Mouse (Mus musculus) cerebellum, postnatal 4 days (tissue): ENCODE measurements around the gene Actl7b.

Source experiments
- DNase-seq, 2 experiments: peaks; one replicate each; pipeline ENCODE4 v3.0.0; 2022; ENCODE audit warnings: low spot score in 2 of 2, mixed read lengths in 1 of 2

Gene Actl7b

DNA sequence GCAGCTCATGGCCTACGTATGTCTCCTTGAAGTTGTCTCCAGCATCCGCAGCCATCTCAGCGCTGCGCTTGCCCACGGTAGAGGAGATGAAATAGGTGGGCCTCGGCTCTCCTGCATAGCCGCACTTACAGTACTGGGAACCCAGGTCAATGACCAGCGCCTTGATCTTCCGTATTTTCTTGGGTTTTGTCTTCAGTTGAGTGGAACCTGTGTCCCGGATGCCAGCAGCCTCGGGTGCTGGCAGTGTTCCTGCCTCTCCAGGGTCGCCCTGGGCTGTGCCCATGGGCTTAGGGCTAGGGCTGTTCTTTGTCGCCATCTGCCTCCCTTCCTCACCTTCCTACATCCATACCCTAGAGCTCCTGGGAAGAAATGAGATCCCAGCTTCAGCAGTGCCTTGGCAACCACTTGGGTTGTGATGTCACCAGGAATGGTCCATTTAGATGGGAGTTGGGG, at the start of gene Actl7b:
TSS of gene Actl7b (minus strand) at position 403 of the 453 bp plus-strand sequence.
- no peak for DNase-seq

DNA sequence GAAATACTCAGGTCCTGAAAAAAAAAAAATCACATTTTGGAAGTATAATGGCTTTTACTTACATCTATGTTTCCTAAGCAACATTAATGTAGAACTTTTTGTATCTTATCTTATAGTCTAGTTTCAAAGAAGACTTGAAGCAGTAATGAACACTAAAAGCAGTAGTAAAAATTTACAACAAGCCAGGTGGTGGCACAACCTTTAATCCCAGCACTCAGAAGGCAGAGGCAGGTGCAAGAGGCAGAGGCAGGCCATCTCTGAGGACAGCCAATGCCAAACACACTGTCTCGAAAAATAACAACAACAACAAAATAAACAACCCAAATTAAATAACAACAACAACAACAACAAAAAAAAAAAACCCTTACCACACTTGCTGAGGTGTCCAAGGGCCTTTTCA, 29.8 kb upstream of the Actl7b start:
- no peak for DNase-seq

DNA sequence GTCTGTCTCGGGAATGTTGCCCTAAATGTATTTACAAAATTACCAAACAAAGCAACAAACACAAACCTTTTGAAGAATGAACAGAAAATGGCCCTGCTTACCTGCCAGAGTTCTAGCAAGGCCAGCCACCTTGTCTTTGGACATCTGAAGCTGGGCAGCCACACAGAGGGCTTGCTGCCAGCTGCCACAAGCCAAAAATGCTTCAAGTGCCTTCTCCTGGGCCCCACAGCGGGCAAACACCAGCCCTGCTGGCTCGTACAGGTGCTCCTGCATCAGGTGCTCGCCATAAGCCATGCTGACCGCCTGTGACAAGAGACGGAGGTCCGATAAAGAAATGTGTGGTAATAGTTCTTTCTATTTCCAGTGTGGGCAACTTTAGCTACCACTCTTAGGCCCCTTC, 27.7 kb upstream of the Actl7b start:
- DNase-seq: no peak

DNA sequence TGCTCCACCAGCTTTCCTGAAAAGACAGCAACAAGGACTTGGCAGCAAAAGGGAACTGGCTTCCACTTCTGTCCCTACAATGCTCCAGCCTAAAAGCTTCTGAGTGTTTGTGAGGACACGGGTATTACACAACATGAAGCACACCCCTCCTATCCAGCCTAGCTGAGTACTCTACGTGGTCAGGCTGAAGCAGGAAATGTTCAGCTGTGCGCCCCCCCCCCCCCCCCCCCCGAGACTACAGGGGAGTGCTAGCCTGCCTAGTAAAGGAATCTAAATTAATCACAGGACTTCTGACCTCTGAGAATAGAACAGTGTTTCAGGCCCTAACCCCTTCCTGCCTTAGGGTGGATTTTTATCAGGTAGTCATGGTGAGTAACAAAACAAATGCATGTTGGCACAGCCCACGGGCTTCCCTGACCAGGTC, 26.6 kb upstream of the Actl7b start:
- no peak for DNase-seq

DNA sequence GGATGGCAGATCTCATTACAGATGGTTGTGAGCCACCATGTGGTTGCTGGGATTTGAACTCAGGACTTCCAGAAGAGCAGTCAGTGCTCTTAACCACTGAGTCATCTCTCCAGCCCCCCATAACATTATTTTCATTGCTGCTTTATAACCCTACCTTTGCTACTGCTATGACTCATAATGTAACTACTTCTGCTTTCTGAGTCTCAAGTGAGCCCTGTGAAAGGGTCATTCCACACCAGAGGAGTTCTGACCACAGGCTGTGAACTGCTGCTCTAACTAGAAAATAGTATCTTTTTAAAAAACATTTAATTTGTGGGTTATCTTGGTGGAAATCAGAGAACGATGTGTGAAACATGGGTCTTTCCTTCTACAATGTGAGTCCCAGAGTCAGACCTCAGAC, 16.4 kb upstream of the Actl7b start:
- no peak for DNase-seq

DNA sequence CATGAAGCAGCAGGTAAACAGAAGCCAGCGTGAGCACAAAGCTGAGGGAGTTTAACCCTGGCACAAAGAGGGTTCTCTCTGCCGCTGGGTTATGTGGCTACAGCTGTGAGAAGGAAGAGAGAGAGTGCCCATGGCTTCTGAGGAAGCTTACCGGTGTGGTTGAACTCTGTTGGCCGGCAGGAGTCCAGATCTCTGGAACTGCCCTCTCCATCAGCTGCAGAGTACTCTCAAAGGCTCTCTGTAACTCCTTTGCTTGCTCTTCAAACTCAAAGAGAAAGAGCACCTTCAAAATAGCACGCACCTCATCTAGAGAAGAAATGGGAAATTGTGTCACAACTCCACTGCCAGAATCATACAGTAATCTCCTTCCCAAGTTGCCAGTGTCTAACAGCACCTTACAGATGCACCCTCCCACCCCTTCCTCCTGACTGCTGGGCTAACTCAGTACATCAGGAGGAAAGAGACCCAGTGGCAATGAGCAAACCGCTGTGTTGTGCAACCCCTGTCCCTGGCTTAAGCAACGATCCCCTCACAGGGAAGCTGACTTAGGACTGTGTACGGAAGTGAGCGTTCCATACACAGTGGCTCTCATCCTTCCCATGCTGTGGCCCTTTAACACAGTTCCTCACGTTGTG, 15.8 kb upstream of the Actl7b start:
- no peak for DNase-seq

DNA sequence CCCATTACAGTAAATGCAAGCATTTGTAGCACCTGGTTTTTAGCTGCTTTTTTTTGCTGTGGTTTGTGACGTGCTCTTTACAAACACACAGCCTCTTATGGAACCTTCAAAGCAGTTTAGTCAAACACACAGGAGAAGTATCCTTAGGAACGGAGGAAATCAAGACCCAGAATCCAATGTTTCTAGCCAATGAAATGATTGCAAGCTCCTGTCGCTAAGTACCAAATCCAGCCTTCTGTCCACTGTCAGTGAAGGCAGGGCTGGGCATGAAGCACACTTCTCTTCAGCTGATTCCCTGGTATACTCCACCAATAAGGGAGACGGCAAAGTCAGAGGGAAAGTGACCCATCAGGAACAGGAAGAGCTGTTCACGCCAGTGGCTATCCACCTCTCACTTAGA, 14.8 kb upstream of the Actl7b start:
- no peak for DNase-seq

DNA sequence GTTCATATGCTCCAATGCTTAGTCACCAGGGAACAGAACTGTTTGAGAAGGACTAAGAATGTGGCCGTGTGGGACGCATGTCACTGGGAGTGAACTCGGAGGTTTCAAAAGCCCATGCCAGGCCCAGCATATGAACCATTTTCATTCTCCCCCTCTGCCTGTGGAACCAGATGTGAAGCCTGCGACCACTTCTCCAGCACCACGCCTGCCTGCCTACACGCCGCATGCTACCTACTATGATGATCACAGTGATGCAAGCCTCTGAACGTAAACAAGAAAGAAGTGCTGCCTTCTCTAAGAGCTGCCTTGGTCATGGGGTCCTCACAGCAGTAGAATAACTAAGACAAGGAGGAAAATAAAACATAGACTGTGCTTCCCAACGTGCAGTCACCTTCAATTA, 6.2 kb upstream of the Actl7b start:
- no peak for DNase-seq

DNA sequence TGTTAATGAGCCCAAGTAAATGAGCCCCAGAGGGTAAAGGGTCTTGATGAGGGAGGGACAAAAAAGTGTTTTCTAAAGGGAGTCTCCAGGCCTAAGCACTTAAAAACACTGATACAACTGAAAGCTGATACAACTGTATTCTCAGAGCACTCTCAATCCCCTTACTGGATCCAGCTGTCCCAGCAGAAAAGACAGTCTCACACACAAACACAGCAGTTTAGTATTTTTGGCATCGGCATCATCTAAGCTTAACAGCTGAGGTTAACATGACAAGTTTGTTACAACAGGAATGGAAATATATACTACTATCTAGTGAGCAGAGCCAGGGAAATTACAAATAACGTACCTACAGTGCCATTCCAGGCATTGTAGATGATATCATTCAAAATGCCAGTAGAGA, 5.1 kb upstream of the Actl7b start:
- DNase-seq: no peak

DNA sequence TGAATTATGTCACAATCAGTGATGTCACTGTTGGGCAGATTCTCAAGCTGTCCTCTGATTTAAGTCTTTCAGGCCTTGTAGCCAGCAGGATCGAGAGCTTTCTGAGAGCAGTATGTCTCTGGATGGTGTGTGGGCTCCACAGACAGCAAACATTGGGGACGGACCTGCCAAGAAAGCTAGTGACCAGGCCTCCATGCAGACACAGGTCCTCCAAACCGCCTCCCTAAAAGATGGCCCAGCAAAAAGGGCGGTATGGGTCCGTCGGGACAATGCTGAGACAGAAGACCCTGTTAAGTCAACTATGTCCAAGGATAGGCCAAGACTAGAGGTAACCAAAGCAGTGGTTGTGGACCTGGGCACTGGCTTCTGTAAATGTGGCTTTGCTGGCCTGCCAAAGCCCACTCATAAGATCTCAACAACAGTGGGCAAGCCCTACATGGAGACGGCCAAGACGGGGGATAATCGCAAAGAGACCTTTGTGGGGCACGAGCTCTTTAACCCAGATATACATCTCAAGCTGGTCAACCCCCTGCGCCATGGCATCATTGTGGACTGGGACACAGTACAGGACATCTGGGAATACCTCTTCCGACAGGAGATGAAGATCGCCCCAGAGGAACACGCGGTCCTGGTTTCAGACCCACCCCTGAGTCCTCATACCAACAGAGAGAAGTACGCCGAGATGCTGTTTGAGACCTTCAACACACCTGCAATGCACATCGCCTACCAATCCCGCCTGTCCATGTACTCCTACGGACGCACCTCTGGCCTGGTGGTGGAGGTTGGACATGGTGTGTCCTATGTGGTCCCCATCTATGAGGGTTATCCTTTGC, 2.3 kb upstream of the Actl7b start, which contains the start of gene Actl7a:
TSS of gene Actl7a (plus strand) at position 51 of the 833 bp plus-strand sequence.
- DNase-seq: no peak

DNA sequence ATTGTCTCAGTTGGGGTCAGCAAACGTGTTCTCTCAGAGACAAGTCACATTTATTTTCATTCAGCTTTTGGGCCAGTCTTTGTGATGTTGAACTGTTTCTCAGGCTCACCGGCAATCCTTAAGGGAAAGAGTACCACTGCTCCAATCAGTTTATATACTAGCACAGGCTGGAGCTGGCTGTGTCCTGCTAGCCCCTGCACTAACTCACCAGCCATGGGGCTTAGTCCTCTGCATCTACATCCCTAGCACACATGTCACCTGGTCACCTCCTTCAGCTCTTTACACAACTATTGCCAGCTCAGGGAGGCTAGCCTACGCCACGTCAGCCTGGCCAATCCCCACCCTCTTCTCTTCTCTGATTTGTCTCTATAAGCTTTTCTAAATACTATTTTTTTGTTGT, 1.5 kb upstream of the Actl7b start:
- no peak for DNase-seq

DNA sequence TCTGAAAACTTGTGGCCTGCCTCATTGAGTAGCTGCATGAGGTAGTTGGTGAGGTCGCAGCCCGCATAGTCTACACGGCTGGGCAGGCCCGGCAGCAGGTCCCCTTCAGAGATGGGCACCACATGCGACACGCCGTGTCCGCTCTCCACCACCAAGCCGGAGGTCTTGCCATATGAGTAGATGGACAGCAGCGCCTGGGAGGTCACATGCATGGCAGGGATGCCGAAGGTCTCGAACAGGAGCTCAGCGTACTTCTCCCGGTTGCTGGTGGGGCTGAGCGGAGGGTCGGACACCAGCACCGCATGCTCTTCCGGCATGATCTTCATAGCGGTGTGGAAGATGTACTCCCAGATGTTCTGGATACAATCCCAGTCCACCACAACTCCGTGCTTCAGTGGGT, 632 bp downstream of the Actl7b start:
- DNase-seq: no peak

DNA sequence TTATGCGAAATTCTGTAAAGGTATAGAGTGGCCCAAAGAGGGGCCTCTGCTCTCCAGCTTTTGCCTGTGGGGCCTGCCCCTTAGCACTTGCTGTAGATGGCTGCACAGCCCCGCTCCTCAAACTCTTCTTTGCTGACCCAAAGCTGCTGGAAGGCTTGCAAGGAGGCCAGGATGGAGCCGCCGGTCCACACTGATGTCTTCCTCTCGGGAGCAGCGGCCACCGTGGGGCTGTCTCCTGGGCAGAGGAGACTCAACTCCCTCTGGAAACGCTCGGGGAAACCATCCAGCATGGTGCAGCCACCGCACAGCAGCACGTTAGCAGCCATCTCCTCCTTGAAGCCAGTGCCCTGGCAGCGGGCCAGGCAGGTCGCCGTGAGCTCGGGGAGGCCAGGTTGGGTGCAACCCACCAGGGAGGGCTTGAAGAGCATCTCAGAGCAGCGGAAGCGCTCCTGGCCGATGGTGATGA, 1.2 kb downstream of the Actl7b start, which contains the start of gene Gm26657:
TSS of gene Gm26657 (plus strand) at position 51 of the 466 bp plus-strand sequence.
- DNase-seq: no peak

DNA sequence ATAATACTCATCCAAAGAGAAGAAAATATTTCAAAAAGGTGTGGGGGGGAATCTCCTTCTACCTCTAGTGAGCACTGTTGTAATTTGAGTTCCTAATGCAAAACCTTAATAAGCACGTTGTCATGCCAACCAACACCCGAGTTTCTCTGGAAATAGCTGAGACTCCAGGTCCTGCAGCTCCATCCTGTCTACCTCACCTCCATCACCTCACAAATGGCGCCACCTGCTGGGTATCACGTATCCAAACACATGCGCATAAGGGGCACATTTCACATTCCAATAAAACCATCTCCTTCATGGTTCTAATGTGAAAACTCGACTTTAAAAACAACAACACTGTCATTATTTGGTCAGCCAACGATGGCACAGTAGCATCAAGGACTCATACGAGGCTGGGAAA, 15.4 kb downstream of the Actl7b start:
- DNase-seq: no peak

DNA sequence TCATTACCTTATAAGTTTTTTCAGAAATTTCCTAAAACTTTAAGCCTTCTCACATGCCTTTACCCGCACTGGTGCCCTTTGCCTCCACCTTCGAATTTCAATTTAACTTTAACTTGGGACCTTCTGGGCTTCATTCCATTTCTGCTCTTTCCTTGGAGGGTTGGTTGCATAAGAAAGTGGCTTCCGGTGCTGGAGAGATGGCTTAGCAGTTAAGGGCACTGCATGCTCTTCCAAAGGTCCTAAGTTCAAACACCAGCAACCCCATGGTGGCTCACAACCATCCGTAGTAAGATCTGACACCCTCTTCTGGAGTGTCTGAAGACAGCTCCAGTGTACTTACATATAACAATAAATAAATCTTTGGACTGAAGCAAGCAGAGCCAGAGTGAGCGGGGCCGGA, 18.0 kb downstream of the Actl7b start:
- no peak for DNase-seq

DNA sequence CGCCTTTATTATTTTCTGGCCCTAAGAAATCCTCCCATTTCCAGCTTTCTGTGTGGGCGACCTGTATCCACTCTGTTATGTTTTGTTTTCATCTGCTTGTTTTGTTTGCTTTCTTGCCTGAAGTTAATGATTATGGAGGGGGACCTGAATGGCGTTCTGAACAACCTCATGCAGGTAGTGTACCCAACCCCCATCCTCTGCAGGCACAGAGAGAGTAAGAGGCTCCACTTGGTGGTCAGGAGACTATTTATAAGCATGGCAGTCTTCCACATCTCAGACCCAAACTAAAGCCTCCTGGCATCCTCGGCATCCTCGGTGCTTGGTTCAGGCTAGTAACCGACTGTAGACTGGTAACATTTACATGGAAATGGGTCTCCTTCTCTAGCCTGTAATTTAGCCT, 18.9 kb downstream of the Actl7b start:
- no peak for DNase-seq

DNA sequence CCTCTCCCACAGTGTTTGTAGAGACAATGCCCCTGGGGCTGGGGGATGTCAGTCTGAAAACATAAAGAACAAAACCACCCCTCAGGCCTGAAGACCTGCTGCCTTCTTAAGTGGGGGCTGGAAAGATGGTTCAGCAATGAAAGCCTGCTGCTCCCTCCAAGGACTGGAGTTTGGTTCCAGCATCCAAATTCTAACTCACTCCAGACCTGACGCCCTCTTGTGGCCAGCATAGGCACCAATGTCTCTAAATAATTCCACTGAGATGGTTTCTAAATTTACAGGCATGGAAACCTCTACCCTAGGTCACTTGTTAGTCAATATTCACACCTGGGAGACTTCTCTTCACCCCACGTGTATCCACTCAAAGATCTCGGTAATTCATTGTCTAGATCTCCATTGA, 19.8 kb downstream of the Actl7b start:
- peak in 1 of 2 experiments; percentile 42 for DNase-seq

DNA sequence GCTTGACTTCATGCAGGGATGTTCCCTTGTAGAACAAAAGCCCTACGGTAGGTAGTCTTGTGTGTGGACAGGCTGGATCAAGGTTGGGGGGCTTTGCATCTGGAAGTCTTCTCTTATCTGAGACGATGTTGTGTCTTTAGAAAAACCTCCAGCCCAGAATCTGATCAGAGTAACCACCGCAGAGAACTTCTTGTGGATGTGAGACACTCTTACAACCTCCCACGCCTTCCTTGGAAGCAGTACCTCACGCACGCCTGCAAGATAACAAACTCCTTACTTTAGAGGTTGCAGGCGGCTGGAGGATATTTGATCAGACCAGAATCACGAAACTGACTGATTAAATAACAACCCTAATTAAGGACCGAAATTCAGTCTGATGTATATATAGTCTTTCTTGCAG, 20.8 kb downstream of the Actl7b start:
- no peak for DNase-seq

DNA sequence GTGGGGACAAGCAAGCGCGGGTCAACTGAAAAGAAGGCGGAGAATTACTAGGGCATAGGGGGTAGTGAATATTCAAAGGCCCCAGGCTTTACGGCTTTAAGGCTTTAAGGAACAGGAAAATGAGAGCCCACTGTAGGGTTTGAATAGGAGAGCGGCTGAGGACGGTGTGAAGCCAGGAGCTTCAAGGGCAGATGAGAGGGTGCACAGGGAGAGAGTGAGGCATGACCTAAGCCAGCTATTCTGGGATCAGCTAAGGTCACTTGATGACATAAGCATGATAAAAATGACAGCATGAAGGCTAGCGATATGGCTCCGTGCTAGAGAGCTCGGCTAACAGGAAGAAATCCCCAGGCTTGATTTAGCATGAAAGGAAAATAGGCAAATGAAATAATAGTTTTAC, 21.8 kb downstream of the Actl7b start:
- DNase-seq: no peak

DNA sequence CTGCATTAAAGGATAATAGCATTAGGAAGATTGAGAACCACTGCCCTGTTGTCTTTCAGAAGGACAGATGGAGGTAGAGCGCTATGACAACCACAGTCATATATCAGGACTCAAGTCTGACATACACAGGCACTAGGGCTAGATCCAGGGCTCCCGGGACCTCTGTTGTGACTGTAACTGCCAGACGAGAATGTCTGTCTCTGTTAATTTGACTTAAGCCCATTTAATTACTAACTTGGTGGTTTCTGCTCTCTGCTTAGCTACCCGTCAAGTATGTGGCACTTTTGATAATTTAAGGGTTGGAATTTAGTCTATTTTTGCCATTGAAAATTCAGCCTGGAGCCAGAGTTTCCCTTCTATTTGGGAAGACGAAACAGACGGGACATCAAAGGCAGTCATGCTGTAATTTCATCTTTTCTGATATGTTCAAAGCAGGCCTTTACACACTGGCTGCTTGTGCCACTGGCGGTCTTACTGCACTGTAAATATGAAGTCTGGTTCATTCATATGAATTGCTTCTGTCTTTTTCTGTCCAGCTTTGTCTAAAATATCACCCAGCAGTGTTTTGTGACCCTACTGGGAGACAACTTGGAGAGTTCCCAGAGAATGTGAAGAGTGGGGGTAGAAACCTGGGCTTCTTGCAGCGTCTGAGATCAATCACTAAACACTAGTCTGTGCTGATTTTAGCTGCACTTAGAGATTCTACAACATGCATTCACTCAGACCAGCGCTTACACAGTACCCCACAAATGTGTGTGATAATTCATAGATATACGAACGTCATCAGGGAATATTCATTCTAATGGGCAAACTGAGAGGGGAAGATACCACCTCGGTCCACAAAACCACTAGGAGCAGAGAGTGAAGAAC, 22.4 kb downstream of the Actl7b start:
- DNase-seq: no peak

DNA sequence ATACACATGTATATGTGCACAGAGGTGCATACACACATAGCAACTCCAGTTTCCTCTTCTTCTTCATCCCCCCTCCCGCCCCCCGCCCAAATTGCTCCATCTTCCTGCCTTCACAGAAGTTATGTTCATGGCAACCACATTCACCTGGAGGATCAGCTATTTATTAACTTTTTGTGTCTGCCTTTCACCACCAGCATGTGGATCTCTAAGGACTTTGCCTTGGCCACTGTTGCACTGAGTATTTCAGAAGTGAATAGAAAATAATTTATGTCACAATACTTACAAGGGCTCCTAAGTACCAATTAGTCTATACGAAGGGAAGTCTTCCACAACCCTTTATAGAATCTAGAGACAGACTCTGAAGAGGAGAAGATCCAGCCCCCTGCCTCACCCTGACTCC, 23.3 kb downstream of the Actl7b start:
- no peak for DNase-seq

DNA sequence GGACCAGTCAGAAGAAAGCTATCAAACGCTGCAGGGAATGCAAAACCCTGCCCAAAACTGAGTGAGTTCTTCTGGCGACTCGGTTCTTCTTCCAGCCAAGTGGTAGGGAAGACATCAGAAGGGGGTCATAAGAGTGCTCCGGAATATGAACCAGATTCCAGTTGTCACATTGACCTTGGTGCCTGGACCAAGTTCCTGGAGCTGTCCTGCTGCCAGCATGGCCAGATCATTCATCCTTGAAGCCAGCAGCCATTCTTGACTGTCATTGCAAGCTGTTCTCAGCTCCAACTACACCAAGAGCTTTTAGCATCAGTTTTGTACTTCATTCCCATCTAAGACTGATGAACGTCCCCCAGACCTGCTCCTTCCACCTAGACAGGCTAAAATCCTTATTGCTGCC, 24.4 kb downstream of the Actl7b start:
- no peak for DNase-seq
